Mouse (Mus musculus): ENCODE data around the gene 2900011O08Rik. TPM values are rescaled to one million over a fixed set of nuclear protein-coding genes. Genes with fewer than 3 reads are reported as not detected.

Gene 2900011O08Rik
- polyA plus RNA-seq, 1 experiment from 2014 or later, result 30.3 TPM

DNA sequence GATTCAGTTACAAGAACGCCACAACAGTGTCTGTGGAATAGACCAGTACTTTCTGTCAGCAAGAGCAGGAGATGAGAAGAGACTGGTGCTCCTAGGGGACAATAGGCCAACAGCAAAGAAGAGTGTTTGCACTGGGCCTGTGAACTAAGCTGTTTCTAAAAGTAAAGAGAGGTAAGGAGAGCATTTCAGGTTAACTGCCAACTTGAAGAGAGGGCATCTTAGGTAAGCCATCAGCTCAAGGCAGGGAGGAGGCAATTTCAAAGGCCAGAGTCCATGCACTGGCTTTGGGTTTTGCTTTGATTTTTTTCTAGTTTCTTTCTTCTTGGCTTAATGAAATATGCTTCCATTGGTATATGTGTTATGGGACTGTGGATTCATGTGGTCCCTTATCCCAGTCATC, 7.7 kb downstream of the 2900011O08Rik start:
- Histone ChIP-seq H3K36me3 (ENCODE audit: control insufficient read depth, insufficient read depth, low read length) (no peaks in the 10 kb centered on the region), H3K4me1 (replicated peaks; ENCODE audit: control insufficient read depth, insufficient read depth, low read length) (no peaks in the 10 kb centered on the region), H3K9ac (ENCODE audit: low read length) (no peak overlapping the region), H3K4me2 (ENCODE audit: low read depth, low read length, severe bottlenecking) (no peak overlapping the region), H3K9me3 (ENCODE audit: control insufficient read depth, low read length) (no peaks in the 10 kb centered on the region), H3K27me3 (ENCODE audit: control insufficient read depth, insufficient read depth, low read length) (no peaks in the 10 kb centered on the region), H3K27ac (ENCODE audit: low read depth, low read length) (no peak overlapping the region), H3K4me3 (ENCODE audit: low read depth, low read length) (no peak overlapping the region)
- ATAC-seq (replicated peaks; ENCODE audit: low FRiP score) (no peak), DNase-seq (ENCODE audit: low spot score) (no peak)
- 90% methylated on average over 1 of the region's 1 CpGs for WGBS

- Histone ChIP-seq H3K4me1 (replicated peaks; ENCODE audit: control insufficient read depth, insufficient read depth, low read length) (no peaks in the 10 kb centered on the region), H3K36me3 (ENCODE audit: control insufficient read depth, insufficient read depth, low read length) (no peaks in the 10 kb centered on the region), H3K9me3 (ENCODE audit: control insufficient read depth, low read length) (no peaks in the 10 kb centered on the region), H3K4me2 (ENCODE audit: low read depth, low read length, severe bottlenecking) (no peak overlapping the region), H3K27ac (ENCODE audit: low read depth, low read length) (no peak overlapping the region), H3K9ac (ENCODE audit: low read length) (no peak overlapping the region), H3K27me3 (ENCODE audit: control insufficient read depth, insufficient read depth, low read length) (no peaks in the 10 kb centered on the region), H3K4me3 (ENCODE audit: low read depth, low read length) (no peak overlapping the region)
- WGBS, result 82% methylated on average over 1 of the region's 1 CpGs
- ATAC-seq (replicated peaks; ENCODE audit: low FRiP score), result no peak
- DNase-seq (ENCODE audit: low spot score), result no peak
Observed at GRCm38 (mm10) chr16:13994502-13994901, 8.1 kb downstream of the 2900011O08Rik start.

DNA sequence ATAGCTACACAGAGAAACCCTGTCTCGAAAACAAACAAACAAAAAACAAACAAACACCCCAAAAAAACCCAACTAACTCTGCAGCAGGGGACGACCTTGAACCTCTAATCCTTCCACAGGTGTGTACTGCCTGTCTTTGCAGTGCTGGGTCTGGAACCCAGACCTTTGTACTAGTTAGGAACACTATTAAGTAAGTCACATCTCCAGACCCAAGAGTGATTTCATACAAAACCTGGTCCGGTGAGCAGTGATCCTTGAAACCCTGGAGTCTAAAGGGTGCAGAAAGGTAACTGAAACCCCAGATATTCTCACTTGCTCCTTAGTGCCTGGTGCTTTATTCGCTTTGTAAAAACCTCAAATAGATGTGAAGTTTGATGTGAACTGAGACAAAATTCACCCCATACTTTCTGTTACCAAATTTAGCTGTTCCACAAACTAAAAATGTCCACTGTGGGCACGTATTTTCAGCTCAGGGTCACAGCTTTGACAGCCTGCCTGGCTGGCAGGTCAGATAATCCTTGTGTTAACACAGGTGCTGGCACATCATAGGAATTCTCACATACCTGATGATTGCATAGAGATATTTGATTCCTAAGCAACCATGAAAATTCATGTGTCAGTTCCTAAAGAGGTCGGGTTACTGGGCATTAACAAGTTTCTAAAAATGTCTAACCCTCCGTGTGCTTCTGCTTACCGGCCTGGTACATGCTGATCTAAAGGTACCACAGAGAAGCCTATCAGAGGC, 17.2 kb downstream of the 2900011O08Rik start:
- no peak for DNase-seq (ENCODE audit: low spot score)
- no peaks in the 10 kb centered on the region for H3K36me3 ChIP-seq (ENCODE audit: control insufficient read depth, insufficient read depth, low read length)
- H3K9ac ChIP-seq (ENCODE audit: low read length), result no peak overlapping the region
- H3K4me1 ChIP-seq (replicated peaks; ENCODE audit: control insufficient read depth, insufficient read depth, low read length), result no peaks in the 10 kb centered on the region
- H3K4me2 ChIP-seq (ENCODE audit: low read depth, low read length, severe bottlenecking), result no peak overlapping the region
- no peak for ATAC-seq (replicated peaks; ENCODE audit: low FRiP score)
- no peak overlapping the region for H3K27ac ChIP-seq (ENCODE audit: low read depth, low read length)
- H3K4me3 ChIP-seq (ENCODE audit: low read depth, low read length), result no peak overlapping the region
- no peaks in the 10 kb centered on the region for H3K27me3 ChIP-seq (ENCODE audit: control insufficient read depth, insufficient read depth, low read length)
- 76% methylated on average over 8 of the region's 8 CpGs for WGBS
- H3K9me3 ChIP-seq (ENCODE audit: control insufficient read depth, low read length), result no peaks in the 10 kb centered on the region

DNA sequence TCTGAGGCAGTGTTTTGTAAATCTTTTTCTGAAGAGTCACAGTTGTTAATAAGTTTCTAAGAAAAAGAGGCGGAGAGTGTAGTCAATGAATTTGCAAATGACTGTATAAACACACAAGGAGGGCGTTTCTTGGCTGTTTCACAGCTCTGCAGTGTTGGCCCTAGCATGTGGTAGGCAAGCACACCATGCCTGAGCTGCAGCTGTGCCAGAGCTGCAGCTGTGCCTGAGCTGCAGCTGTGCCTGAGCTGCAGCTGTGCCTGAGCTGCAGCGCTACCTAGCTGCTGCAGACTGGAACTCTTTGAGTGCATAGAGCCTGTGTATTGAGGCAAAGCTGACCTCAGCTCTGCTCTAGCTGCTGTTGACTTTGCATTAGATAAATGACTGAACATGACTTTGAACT, 17.8 kb downstream of the 2900011O08Rik start:
- H3K27me3 ChIP-seq (ENCODE audit: control insufficient read depth, insufficient read depth, low read length), result no peaks in the 10 kb centered on the region
- H3K9me3 ChIP-seq (ENCODE audit: control insufficient read depth, low read length), result no peaks in the 10 kb centered on the region
- ATAC-seq (replicated peaks; ENCODE audit: low FRiP score) (no peak), DNase-seq (ENCODE audit: low spot score) (no peak)
- no peak overlapping the region for H3K4me3 ChIP-seq (ENCODE audit: low read depth, low read length)
- WGBS, result 37% methylated on average over 3 of the region's 3 CpGs
- H3K36me3 ChIP-seq (ENCODE audit: control insufficient read depth, insufficient read depth, low read length), result no peaks in the 10 kb centered on the region
- no peak overlapping the region for H3K27ac ChIP-seq (ENCODE audit: low read depth, low read length)
- no peak overlapping the region for H3K9ac ChIP-seq (ENCODE audit: low read length)
- H3K4me1 ChIP-seq (replicated peaks; ENCODE audit: control insufficient read depth, insufficient read depth, low read length), result no peaks in the 10 kb centered on the region
- no peak overlapping the region for H3K4me2 ChIP-seq (ENCODE audit: low read depth, low read length, severe bottlenecking)

- no peak for ATAC-seq (replicated peaks; ENCODE audit: low FRiP score)
- Histone ChIP-seq H3K9me3 (ENCODE audit: control insufficient read depth, low read length) (no peaks in the 10 kb centered on the region), H3K27ac (ENCODE audit: low read depth, low read length) (no peak overlapping the region), H3K4me1 (replicated peaks; ENCODE audit: control insufficient read depth, insufficient read depth, low read length) (no peaks in the 10 kb centered on the region), H3K36me3 (ENCODE audit: control insufficient read depth, insufficient read depth, low read length) (no peaks in the 10 kb centered on the region), H3K9ac (ENCODE audit: low read length) (no peak overlapping the region), H3K4me2 (ENCODE audit: low read depth, low read length, severe bottlenecking) (no peak overlapping the region), H3K27me3 (ENCODE audit: control insufficient read depth, insufficient read depth, low read length) (no peaks in the 10 kb centered on the region), H3K4me3 (ENCODE audit: low read depth, low read length) (no peak overlapping the region)
- 79% methylated on average over 2 of the region's 2 CpGs for WGBS
- DNase-seq (ENCODE audit: low spot score), result no peak
Observed at GRCm38 (mm10) chr16:14004726-14005125, 18.3 kb downstream of the 2900011O08Rik start.

GRCm38 (mm10) chr16:14005266-14005665, 18.9 kb downstream of the 2900011O08Rik start:
- Histone ChIP-seq H3K9me3 (ENCODE audit: control insufficient read depth, low read length) (no peaks in the 10 kb centered on the region), H3K4me1 (replicated peaks; ENCODE audit: control insufficient read depth, insufficient read depth, low read length) (no peaks in the 10 kb centered on the region), H3K27ac (ENCODE audit: low read depth, low read length) (no peak overlapping the region), H3K4me2 (ENCODE audit: low read depth, low read length, severe bottlenecking) (no peak overlapping the region), H3K36me3 (ENCODE audit: control insufficient read depth, insufficient read depth, low read length) (no peaks in the 10 kb centered on the region), H3K9ac (ENCODE audit: low read length) (no peak overlapping the region), H3K27me3 (ENCODE audit: control insufficient read depth, insufficient read depth, low read length) (no peaks in the 10 kb centered on the region), H3K4me3 (ENCODE audit: low read depth, low read length) (no peak overlapping the region)
- no peak for DNase-seq (ENCODE audit: low spot score)
- no peak for ATAC-seq (replicated peaks; ENCODE audit: low FRiP score)
- 92% methylated on average over 4 of the region's 4 CpGs for WGBS

GRCm38 (mm10) chr16:14008081-14008480, 21.7 kb downstream of the 2900011O08Rik start:
- DNase-seq (ENCODE audit: low spot score), result no peak
- Histone ChIP-seq H3K9me3 (ENCODE audit: control insufficient read depth, low read length) (no peaks in the 10 kb centered on the region), H3K4me3 (ENCODE audit: low read depth, low read length) (no peak overlapping the region), H3K4me2 (ENCODE audit: low read depth, low read length, severe bottlenecking) (no peak overlapping the region), H3K27me3 (ENCODE audit: control insufficient read depth, insufficient read depth, low read length) (no peaks in the 10 kb centered on the region), H3K27ac (ENCODE audit: low read depth, low read length) (no peak overlapping the region), H3K9ac (ENCODE audit: low read length) (no peak overlapping the region), H3K4me1 (replicated peaks; ENCODE audit: control insufficient read depth, insufficient read depth, low read length) (no peaks in the 10 kb centered on the region), H3K36me3 (ENCODE audit: control insufficient read depth, insufficient read depth, low read length) (no peaks in the 10 kb centered on the region)
- no peak for ATAC-seq (replicated peaks; ENCODE audit: low FRiP score)
- 90% methylated on average over 2 of the region's 2 CpGs for WGBS

DNA sequence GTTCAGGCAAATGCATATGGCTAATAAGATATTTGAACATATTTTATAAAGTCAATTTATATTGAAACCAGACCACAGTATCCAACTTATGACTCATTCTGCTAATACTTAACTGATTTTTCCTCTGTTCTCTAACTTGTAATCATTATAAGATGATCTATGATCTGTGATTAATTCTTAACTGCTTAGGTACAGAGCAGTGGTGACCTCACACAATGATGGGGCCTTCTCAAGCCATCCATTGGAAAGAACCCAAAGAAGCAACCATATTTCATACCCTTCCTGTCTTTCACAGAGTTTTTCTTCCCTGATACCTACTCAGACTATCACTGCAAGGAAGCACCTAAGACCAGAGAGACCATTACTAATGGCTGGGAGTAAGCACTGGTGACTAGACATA, 22.3 kb downstream of the 2900011O08Rik start:
- Histone ChIP-seq H3K9me3 (ENCODE audit: control insufficient read depth, low read length) (no peaks in the 10 kb centered on the region), H3K4me2 (ENCODE audit: low read depth, low read length, severe bottlenecking) (no peak overlapping the region), H3K27me3 (ENCODE audit: control insufficient read depth, insufficient read depth, low read length) (no peaks in the 10 kb centered on the region), H3K9ac (ENCODE audit: low read length) (no peak overlapping the region), H3K27ac (ENCODE audit: low read depth, low read length) (no peak overlapping the region), H3K36me3 (ENCODE audit: control insufficient read depth, insufficient read depth, low read length) (no peaks in the 10 kb centered on the region), H3K4me3 (ENCODE audit: low read depth, low read length) (no peak overlapping the region), H3K4me1 (replicated peaks; ENCODE audit: control insufficient read depth, insufficient read depth, low read length) (no peaks in the 10 kb centered on the region)
- DNase-seq (ENCODE audit: low spot score) (no peak), ATAC-seq (replicated peaks; ENCODE audit: low FRiP score) (no peak)

DNA sequence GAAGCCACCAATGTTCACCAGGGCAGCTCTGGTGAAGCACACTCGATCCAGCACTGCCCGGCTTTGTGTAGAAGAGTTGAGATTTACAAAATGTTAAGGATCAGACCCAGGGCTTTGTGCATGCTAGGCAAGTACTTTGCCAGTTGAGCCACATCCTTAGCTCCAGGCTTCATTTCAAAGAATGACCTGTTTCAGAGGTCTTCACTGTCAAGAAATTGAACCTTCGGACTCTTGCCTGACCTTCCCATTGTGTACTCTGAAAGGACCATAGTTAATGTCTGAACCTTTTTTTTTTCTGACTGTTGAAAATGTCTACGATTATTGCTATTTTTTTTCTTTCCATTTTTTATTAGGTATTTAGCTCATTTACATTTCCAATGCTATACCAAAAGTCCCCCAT, 23.6 kb downstream of the 2900011O08Rik start:
- H3K27ac ChIP-seq (ENCODE audit: low read depth, low read length), result no peak overlapping the region
- H3K4me1 ChIP-seq (replicated peaks; ENCODE audit: control insufficient read depth, insufficient read depth, low read length), result no peaks in the 10 kb centered on the region
- 90% methylated on average over 4 of the region's 4 CpGs for WGBS
- H3K36me3 ChIP-seq (ENCODE audit: control insufficient read depth, insufficient read depth, low read length), result no peaks in the 10 kb centered on the region
- no peak for ATAC-seq (replicated peaks; ENCODE audit: low FRiP score)
- H3K4me2 ChIP-seq (ENCODE audit: low read depth, low read length, severe bottlenecking), result no peak overlapping the region
- no peak for DNase-seq (ENCODE audit: low spot score)
- H3K9me3 ChIP-seq (ENCODE audit: control insufficient read depth, low read length), result no peaks in the 10 kb centered on the region
- H3K4me3 ChIP-seq (ENCODE audit: low read depth, low read length), result no peak overlapping the region
- H3K27me3 ChIP-seq (ENCODE audit: control insufficient read depth, insufficient read depth, low read length), result no peaks in the 10 kb centered on the region
- no peak overlapping the region for H3K9ac ChIP-seq (ENCODE audit: low read length)

Data from forebrain, embryonic 11.5 days (tissue).